Mouse (Mus musculus) testis, postnatal 14 days (tissue): ENCODE data around the gene Mrpl34.
"Not testable (repeated sequence)": the region's sequence is repeated elsewhere in the genome, so short reads cannot be mapped to it uniquely, and the experiment has no call there.

Source experiments
- DNase-seq: peaks from one replicate; pipeline ENCODE4 v3.0.0; 2021; ENCODE audit warnings: low spot score

Gene Mrpl34

GRCm38 (mm10) chr8:71464513-71465500 is at the start of gene Mrpl34:
TSS of gene Mrpl34 (plus strand) at chr8:71464959.
- peak; percentile 95 for DNase-seq

GRCm38 (mm10) chr8:71422121-71422520 is 42.6 kb upstream of the Mrpl34 start:
- no peak for DNase-seq

GRCm38 (mm10) chr8:71432935-71433334 is 31.8 kb upstream of the Mrpl34 start:
- DNase-seq = not testable (repeated sequence)

- no peak for DNase-seq
Measured at GRCm38 (mm10) chr8:71437041-71437440, 27.7 kb upstream of the Mrpl34 start.

GRCm38 (mm10) chr8:71441404-71441803 is 23.4 kb upstream of the Mrpl34 start:
- DNase-seq = no peak

- DNase-seq = no peak
Measured at GRCm38 (mm10) chr8:71445096-71445495, 19.7 kb upstream of the Mrpl34 start.

- no peak for DNase-seq
Measured at GRCm38 (mm10) chr8:71451337-71451736, 13.4 kb upstream of the Mrpl34 start.

GRCm38 (mm10) chr8:71451777-71452176 is 13.0 kb upstream of the Mrpl34 start:
- no peak for DNase-seq

- DNase-seq = no peak
Measured at GRCm38 (mm10) chr8:71452669-71453068, 12.1 kb upstream of the Mrpl34 start.

- no peak for DNase-seq
Measured at GRCm38 (mm10) chr8:71454668-71455067, 10.1 kb upstream of the Mrpl34 start.

GRCm38 (mm10) chr8:71456906-71457305 is 7.9 kb upstream of the Mrpl34 start:
- no peak for DNase-seq

GRCm38 (mm10) chr8:71457659-71458270 is 7.0 kb upstream of the Mrpl34 start:
- no peak for DNase-seq

- DNase-seq = no peak
Measured at GRCm38 (mm10) chr8:71460716-71461115, 4.0 kb upstream of the Mrpl34 start.

GRCm38 (mm10) chr8:71461152-71461840 is 3.5 kb upstream of the Mrpl34 start:
- no peak for DNase-seq

GRCm38 (mm10) chr8:71462191-71462590 is 2.6 kb upstream of the Mrpl34 start:
- no peak for DNase-seq

- DNase-seq = no peak
Measured at GRCm38 (mm10) chr8:71462786-71463185, 2.0 kb upstream of the Mrpl34 start.

- DNase-seq = peak; percentile 94
Measured at GRCm38 (mm10) chr8:71463188-71464033, 1.3 kb upstream of the Mrpl34 start, which contains the start of gene Abhd8. TSS of gene Abhd8 (minus strand) at chr8:71463655.

GRCm38 (mm10) chr8:71465733-71466132 is 974 bp downstream of the Mrpl34 start:
- DNase-seq = no peak

GRCm38 (mm10) chr8:71466198-71466597 is 1.4 kb downstream of the Mrpl34 start:
- no peak for DNase-seq

GRCm38 (mm10) chr8:71467201-71467600 is 2.4 kb downstream of the Mrpl34 start:
- DNase-seq = no peak

- DNase-seq = no peak
Measured at GRCm38 (mm10) chr8:71468001-71468400, 3.2 kb downstream of the Mrpl34 start.

GRCm38 (mm10) chr8:71468916-71469315 is 4.2 kb downstream of the Mrpl34 start, which contains the start of gene Dda1:
TSS of gene Dda1 (plus strand) at chr8:71469199.
- peak; percentile 98 for DNase-seq
